Mouse (Mus musculus): ENCODE measurements around the gene Ccnf.
A peak's percentile ranks its signal among the peaks of the same experiment; 100 is the strongest.

Ccnf gene

DNA sequence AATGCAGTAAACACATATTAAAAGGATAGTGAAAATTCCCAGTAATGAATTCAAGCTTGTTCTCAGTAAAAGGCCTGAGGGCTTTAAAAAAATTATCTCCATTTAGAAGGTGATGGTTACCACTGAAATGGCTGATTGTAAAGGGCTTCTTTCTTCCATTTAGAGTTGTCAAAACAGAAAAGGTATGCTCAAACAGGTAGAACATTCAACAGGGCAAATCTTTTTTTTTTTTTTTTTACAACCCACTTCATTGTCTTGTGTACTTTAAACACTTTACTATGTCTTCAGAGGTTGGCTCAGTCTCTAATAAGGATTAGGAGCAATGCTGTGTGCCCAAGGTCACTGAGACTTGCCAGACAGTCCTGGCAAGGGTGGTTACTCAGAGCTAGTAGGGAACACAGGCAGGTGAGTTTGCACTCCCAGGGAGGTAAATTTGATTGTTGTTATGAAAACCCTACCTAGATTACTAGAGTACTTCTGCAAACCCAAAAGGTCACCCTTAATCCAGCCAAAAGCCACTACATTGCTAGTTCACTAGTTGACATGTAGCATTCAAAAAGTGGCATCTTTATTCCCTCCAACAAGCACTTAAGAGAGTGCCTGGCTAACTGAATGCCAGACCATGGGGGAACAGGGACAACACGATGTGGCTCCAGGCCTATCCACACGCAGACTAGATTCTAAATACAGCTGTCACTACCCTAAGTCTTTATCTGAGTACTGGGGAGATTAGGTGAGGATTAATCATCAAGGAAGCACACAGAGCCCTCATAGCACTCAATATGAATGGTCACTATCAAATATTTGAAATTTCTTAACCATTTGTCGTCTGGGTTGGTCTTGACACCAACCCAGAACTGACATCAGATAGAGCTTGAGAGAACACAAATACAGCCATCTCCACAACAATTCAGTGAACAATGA, 47.4 kb downstream of the Ccnf start:
- DNase-seq (ENCODE audit: low read depth, low spot score): no peak

DNA sequence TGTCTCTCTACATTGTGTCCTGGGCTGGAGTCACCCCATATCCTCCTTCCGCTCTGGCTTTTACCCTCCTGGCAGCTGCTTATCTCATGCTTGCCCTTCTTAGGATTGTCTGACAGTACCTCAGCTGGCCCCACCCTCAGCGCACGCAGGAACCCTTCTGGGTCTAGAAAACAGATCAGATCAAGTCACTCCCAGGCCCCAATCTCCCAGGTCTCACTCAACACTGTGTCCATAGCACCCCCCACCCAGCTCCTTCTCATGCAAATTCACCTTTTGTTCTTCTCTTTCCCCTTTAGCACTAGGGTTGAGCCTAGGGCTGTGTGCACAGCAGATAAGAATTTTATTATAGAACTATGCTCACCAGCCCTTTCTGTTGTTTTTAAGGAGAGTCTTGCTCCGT, 48.2 kb downstream of the Ccnf start:
- no peak for DNase-seq (ENCODE audit: low read depth, low spot score)

DNA sequence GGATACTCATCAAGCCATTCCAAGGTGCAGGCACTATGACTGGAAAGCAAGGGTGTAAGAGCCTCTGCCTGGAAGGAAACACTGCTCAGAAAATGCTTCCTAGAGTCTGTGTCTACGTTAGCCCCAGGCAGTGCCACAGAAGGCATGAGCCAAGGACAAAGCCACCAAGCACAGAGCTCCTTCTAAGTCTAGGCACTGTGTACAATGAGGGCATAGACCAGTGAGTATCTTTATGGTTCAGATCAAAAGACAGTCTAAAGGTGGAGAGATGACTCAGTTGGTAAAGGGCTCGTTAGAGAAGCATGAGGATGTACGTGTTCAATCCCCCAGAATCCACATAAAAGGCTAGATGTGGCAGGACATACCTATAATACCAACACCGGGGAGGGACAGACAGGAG, 50.2 kb downstream of the Ccnf start:
- no peak for DNase-seq (ENCODE audit: low read depth, low spot score)

DNA sequence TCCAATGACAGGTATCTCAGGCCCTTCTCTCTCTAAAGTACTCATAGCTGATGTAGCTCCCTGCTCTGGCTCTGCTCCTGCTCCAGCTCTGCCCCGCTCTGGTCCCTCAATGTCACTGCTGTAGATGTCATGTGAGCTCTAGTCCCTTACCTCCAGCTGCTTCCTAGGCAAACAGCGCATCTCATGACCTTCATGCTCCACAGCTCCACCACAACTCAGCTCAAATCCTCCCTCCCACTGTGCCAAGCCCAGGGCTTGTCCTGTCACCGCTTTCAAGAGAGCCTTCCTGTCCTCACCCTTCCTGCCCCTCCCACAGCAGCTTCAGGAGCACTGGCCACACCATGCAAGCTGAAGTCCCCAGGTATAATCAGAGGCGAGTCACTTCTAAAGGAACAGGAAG, 51.5 kb downstream of the Ccnf start:
- DNase-seq (ENCODE audit: low read depth, low spot score): no peak

DNA sequence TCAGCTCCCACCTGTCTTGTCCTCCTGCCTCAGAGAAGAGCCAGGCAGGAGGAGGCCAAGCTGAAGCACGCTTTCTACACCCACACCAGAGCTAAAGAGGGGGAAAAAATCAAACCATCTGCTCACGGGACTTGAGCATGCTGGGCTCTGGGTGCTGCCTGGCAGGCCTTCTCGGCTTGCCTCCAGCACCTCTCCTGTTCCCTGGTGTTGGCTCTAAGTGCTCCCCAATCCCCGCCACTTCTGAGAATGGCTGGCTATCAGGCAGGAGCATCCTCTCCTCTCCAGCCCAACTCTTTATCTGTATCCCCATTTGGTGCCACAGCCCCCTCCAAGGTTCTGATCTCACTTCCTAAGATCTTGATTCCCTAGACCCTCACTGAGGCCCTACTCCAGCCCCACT, 52.0 kb downstream of the Ccnf start:
- no peak for DNase-seq (ENCODE audit: low read depth, low spot score)

DNA sequence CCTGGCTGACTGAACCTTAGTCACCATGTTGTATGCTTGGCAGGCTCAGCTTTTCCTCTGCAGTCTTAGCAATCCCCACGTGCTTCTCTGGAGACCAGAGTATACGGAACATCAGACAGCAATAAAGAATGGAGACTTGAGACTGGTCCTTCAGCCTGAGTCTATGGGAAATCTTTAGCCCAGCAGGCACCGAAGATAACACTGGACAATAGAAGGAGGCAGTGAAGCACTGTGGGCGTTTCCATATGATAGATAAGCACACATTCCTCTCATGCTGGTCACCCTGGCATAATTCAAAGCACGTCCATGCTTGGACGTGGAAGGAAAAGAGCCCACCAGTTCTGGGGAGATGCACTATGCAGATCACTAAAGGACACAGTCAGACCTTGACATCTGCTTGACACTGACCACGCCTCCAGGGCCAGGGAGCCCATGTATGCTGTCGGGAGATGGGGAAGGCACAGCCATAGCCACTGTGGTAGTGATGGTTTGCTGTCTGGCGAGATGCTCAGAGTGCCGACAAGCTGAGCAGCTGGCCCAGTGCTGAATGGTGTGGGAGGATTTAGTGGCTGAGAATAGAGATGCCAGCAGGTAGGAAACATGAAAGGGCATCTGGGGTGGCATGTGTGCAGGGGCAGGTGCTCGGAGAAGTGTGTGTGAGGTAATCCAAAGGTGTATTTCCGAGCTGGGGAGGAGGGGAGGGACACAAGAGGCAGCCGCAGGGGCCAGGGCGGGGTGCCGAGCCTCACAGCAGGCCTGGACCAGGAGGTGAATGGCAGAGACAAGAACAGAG, 54.1 kb downstream of the Ccnf start:
- no peak for DNase-seq (ENCODE audit: low read depth, low spot score)

DNA sequence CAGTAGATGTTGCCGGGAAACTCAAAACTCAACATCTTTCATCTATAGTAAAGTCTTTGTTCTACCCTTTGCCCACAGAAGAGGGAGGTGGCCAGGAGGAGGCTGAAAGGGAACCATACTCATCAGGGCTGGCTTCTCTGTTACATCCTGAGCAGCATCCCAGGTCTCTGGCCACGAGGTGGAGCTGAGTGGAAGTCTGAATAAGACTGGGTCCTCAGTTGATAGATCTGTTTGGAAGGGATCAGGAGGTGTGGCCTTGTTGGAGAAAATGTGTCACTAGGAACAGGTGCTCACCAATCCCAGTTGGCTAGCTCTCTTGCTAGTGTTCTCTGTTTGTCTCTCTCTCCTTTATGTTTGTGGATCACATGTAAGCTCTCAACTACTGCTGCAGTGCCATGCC, 55.9 kb downstream of the Ccnf start:
- DNase-seq (ENCODE audit: low read depth, low spot score): no peak

DNA sequence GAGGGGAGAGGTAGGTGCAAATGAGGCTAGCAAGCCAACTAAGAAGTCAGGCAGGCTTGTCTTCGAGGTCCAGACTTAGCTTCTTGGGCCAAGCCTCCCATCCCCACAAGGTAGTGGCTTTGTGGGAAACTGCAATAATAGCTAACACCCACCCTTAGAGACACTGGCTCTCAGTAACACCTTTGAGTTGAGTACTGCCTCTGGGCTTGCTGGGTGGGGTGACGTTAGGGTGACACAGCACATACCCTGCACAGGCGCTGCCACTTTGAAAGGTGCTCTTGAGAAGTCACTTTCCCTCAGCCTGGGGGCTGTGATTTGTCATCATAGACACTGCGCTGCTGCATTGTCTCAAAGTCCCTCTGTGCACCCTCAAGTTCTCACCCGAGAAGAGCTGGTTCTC, 57.5 kb downstream of the Ccnf start:
- DNase-seq (ENCODE audit: low read depth, low spot score): no peak

DNA sequence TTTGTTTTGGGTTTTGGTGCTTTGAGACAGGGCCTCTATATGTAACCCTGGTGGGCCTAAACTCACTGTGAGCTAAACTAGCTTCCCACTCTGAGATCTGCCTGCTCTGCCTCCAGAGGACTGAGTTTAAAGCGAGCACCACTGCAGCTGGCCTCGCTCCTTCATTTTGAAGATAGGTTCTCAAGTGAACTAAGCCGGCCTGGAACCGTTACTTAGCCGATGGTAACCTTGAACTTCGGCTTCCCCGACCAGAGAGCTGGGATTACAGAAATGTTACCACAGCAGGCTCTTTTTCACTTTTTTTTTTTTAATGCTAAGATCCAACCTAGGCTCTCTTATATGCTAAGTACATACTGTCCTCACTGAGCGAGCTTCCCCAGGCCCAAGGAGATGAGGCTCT, 58.0 kb downstream of the Ccnf start:
- no peak for DNase-seq (ENCODE audit: low read depth, low spot score)

DNA sequence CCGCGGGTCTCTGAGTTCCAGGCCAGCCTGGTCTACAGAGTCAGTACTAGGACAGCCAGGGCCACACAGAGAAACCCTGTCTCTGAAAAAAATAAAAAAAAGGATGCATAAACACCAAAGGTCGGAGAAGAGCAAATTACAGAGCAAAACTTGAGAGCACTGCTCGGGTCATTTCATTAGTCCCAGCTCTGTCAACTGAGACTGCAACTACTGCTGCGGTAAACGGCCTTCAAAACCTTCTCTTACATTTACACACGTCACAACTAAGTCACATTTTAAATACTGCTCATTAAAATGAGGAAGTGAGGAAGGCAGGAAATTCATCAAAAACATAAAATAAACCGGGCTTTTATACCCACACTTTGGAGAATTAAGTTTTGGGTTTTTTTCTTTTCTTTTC, 58.4 kb downstream of the Ccnf start:
- DNase-seq (ENCODE audit: low read depth, low spot score): no peak

DNA sequence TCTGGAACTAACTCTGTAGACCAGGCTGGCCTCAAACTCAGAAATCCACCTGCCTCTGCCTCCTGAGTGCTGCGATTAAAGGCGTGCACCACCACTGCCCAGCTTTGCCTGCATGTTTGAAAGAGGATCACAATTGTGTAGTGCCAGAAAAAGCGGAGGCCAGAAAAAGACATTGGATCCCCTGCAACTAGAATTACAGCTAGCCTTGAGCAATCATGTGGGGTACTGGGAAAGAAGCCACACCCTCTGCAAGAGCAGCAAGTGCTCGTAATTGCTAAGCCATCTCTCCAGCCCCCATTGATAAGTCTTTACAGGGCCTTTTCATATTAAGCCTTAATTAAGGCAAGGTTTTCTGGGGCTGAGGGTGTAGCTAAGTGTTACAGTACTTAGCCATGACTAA, 59.8 kb downstream of the Ccnf start:
- DNase-seq (ENCODE audit: low read depth, low spot score): no peak

DNA sequence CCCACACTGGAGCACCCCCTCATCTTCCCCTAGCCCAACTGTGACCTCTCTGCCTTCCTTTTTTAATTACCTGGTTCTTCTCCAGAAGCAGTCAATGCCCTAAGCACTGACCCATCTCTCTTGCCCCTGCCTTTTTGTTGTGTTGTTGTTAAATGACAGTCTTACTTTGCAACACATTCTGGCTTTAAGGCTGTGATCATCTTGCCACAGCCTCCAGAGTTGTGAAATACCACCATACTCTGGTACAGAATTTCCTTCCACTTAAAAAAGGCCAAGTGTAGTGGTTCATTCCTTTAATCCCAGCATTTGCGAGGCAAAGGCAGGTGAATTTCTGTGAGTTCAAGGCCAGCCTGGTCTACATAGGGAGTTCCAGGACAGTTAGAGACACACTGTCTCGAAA, 60.4 kb downstream of the Ccnf start:
- DNase-seq (ENCODE audit: low read depth, low spot score): no peak

DNA sequence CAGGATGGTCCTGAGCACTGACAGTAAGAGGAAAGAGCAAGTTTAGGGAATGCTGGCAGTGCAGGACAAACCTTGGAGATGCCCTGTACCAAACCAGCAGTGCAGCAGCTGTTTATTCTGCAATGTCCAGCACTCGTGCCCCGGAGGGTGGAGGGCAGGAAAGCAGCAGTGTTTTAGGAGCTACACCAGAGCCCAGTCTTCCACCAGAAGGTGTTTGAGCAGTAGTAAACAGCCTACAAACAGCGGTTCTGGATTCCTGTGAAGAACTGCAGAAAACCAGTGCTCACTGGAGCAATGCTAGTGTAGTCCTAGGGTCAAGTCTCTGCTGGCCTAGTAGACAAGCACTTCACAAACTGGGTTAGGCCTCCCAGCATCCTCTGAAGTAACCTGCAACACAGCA, 77.0 kb downstream of the Ccnf start:
- DNase-seq (ENCODE audit: low read depth, low spot score): no peak

DNA sequence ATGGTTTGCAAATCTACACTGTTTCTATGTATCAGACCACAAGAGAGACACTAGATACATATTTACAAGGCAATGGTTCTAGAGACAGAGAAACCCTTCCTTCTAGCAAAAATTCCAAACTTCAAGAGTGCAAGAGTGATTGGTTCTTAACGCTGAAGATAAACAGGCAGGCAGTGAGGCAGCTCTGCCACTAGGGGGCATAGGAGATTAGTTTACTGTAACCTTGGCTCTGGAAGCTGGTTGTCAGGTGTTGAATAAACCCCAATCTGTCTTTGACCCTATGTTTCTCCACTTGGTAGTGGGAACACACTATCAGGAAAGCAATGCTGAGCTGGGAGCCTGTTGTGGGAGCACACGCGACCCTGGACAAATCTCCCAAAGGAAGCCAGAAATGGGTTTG, 77.9 kb downstream of the Ccnf start:
- DNase-seq (ENCODE audit: low read depth, low spot score): peak; percentile 84
